Mouse (Mus musculus) fat pad, adult 2 months (tissue): ENCODE measurements around the gene Fignl1.

Experiments used
- DNase-seq: peaks from one replicate; pipeline ENCODE4 v3.0.0-alpha.2; 2011; ENCODE audit warnings: low read depth, low spot score; ENCODE audit errors: extremely low read depth

Fignl1 gene

GRCm38 (mm10) chr11:11808820-11809403 is at the start of gene Fignl1:
Fignl1 (minus strand) TSS chr11:11808962.
- no peak for DNase-seq

- no peak for DNase-seq
Observed at GRCm38 (mm10) chr11:11856959-11857358, 48.2 kb upstream of the Fignl1 start.

GRCm38 (mm10) chr11:11855685-11856131 is 46.9 kb upstream of the Fignl1 start:
- DNase-seq: no peak

GRCm38 (mm10) chr11:11855061-11855672 is 46.4 kb upstream of the Fignl1 start:
- no peak for DNase-seq

- DNase-seq: no peak
Observed at GRCm38 (mm10) chr11:11853731-11854461, 45.1 kb upstream of the Fignl1 start.

GRCm38 (mm10) chr11:11851957-11852505 is 43.3 kb upstream of the Fignl1 start:
- DNase-seq: no peak

GRCm38 (mm10) chr11:11850476-11851267 is 41.9 kb upstream of the Fignl1 start:
- no peak for DNase-seq

- DNase-seq: no peak
Observed at GRCm38 (mm10) chr11:11849513-11850311, 41.0 kb upstream of the Fignl1 start.

GRCm38 (mm10) chr11:11848467-11848866 is 39.7 kb upstream of the Fignl1 start:
- DNase-seq: no peak

- DNase-seq: no peak
Observed at GRCm38 (mm10) chr11:11845044-11845443, 36.3 kb upstream of the Fignl1 start.

- DNase-seq: no peak
Observed at GRCm38 (mm10) chr11:11844367-11844971, 35.7 kb upstream of the Fignl1 start.

GRCm38 (mm10) chr11:11841590-11841989 is 32.8 kb upstream of the Fignl1 start:
- no peak for DNase-seq

GRCm38 (mm10) chr11:11840746-11841145 is 32.0 kb upstream of the Fignl1 start:
- no peak for DNase-seq

GRCm38 (mm10) chr11:11839874-11840273 is 31.1 kb upstream of the Fignl1 start:
- no peak for DNase-seq

GRCm38 (mm10) chr11:11837384-11837783 is 28.6 kb upstream of the Fignl1 start:
- DNase-seq: no peak

GRCm38 (mm10) chr11:11836713-11837370 is 28.1 kb upstream of the Fignl1 start:
- no peak for DNase-seq

- no peak for DNase-seq
Observed at GRCm38 (mm10) chr11:11836262-11836661, 27.5 kb upstream of the Fignl1 start.

- DNase-seq: no peak
Observed at GRCm38 (mm10) chr11:11835791-11836190, 27.0 kb upstream of the Fignl1 start.

GRCm38 (mm10) chr11:11835361-11835760 is 26.6 kb upstream of the Fignl1 start:
- no peak for DNase-seq
